Mouse (Mus musculus) retina, postnatal 7 days (tissue): ENCODE measurements around the gene Dnm3.

Experiments used
- DNase-seq: peaks from one replicate; pipeline ENCODE4 v3.0.0-alpha.2; 2012; ENCODE audit warnings: low read depth, low spot score

Dnm3 gene

GRCm38 (mm10) chr1:162036461-162036835 is 441.4 kb downstream of the Dnm3 start:
- no peak for DNase-seq

- no peak for DNase-seq
These were observed 441.9 kb downstream of the Dnm3 start for GRCm38 (mm10) chr1:162035800-162036460.

GRCm38 (mm10) chr1:162023681-162024270 is 454.1 kb downstream of the Dnm3 start:
- no peak for DNase-seq

- DNase-seq = no peak
These were observed 457.1 kb downstream of the Dnm3 start for GRCm38 (mm10) chr1:162020766-162021165.

- DNase-seq = no peak
These were observed 457.5 kb downstream of the Dnm3 start for GRCm38 (mm10) chr1:162020303-162020731.

GRCm38 (mm10) chr1:162018601-162018977 is 459.2 kb downstream of the Dnm3 start:
- DNase-seq = no peak

- DNase-seq = no peak
These were observed 459.7 kb downstream of the Dnm3 start for GRCm38 (mm10) chr1:162017975-162018600.

- DNase-seq = no peak
These were observed 460.9 kb downstream of the Dnm3 start for GRCm38 (mm10) chr1:162016982-162017381.

GRCm38 (mm10) chr1:162015247-162015862 is 462.5 kb downstream of the Dnm3 start:
- no peak for DNase-seq

- no peak for DNase-seq
These were observed 464.3 kb downstream of the Dnm3 start for GRCm38 (mm10) chr1:162013561-162013960.

- DNase-seq = no peak
These were observed 466.1 kb downstream of the Dnm3 start for GRCm38 (mm10) chr1:162011523-162012245.

- no peak for DNase-seq
These were observed 468.7 kb downstream of the Dnm3 start for GRCm38 (mm10) chr1:162009086-162009485.

GRCm38 (mm10) chr1:162008631-162009067 is 469.2 kb downstream of the Dnm3 start:
- DNase-seq = no peak

- no peak for DNase-seq
These were observed 469.6 kb downstream of the Dnm3 start for GRCm38 (mm10) chr1:162008208-162008607.

GRCm38 (mm10) chr1:162006109-162006508 is 471.7 kb downstream of the Dnm3 start:
- DNase-seq = no peak

GRCm38 (mm10) chr1:162004821-162005770 is 472.7 kb downstream of the Dnm3 start:
- no peak for DNase-seq

GRCm38 (mm10) chr1:162004518-162004780 is 473.4 kb downstream of the Dnm3 start:
- DNase-seq = no peak

GRCm38 (mm10) chr1:162003729-162004517 is 473.9 kb downstream of the Dnm3 start:
- DNase-seq = no peak

GRCm38 (mm10) chr1:162001328-162001727 is 476.5 kb downstream of the Dnm3 start:
- DNase-seq = no peak

GRCm38 (mm10) chr1:161999882-162000371 is 477.9 kb downstream of the Dnm3 start:
- peak; percentile 56 for DNase-seq
